Mouse (Mus musculus) macrophage (primary cell): ENCODE data around the gene Colgalt1. TPM values are rescaled to one million over a fixed set of nuclear protein-coding genes. Genes with fewer than 3 reads are reported as not detected.

ENCODE experiments used
- H3K27ac ChIP-seq: fragments of 350-480 bp; formaldehyde crosslinking; 2 replicates; pipeline ENCODE4 v1.9.0; 2021
- H3K36me3 ChIP-seq: fragments of 350-480 bp; formaldehyde crosslinking; 2 replicates; pipeline ENCODE4 v1.9.0; 2021; ENCODE audit errors: inconsistent target
- H3K4me3 ChIP-seq: fragments of 350-480 bp; formaldehyde crosslinking; 2 replicates; pipeline ENCODE4 v1.9.0; 2021; ENCODE audit errors: inconsistent target
- H3K79me2 ChIP-seq: fragments of 350-480 bp; formaldehyde crosslinking; 2 replicates; pipeline ENCODE4 v1.9.0; 2021; ENCODE audit errors: inconsistent target
- WGBS: methylation state at CpG from one replicate; pipeline ENCODE4 v1.1.7; 2026; ENCODE audit warnings: inconsistent platforms; ENCODE audit not compliant: missing documents; 5-methylcytosine and 5-hydroxymethylcytosine counted together
- polyA plus RNA-seq: library from polyadenylated mRNA; stranded (reverse); fragments of 250-400 nt; gene quantifications from 3 replicates; pipeline ENCODE4 v1.2.4, GENCODE M21; 2018; ENCODE audit warnings: inconsistent platforms

Colgalt1 gene
- polyA plus RNA-seq, 1 experiment from 2014 or later, result 143 TPM

GRCm38 (mm10) chr8:71575020-71575419 is 35.8 kb upstream of the Colgalt1 start:
- H3K4me3 ChIP-seq, result no peak overlapping the region

GRCm38 (mm10) chr8:71577856-71578387 is 32.9 kb upstream of the Colgalt1 start:
- 39% methylated on average over 4 of the region's 4 CpGs for WGBS
- H3K27ac ChIP-seq, result peak overlapping the region; percentile 99

More at GRCm38 (mm10) chr8:71575020-71575419, 35.8 kb upstream of the Colgalt1 start:
- no peaks in the 10 kb centered on the region for H3K36me3 ChIP-seq
- 100% methylated on average over 1 of the region's 1 CpGs for WGBS
- no peak overlapping the region for H3K27ac ChIP-seq
- H3K79me2 ChIP-seq, result peaks cover 80% of the 10 kb centered on the region

GRCm38 (mm10) chr8:71579009-71579408 is 31.8 kb upstream of the Colgalt1 start:
- H3K79me2 ChIP-seq, result peaks cover 88% of the 10 kb centered on the region
- peaks cover 13% of the 10 kb centered on the region; the same call in 1 of the 2 replicates for H3K36me3 ChIP-seq
- WGBS, result 60% methylated on average over 1 of the region's 1 CpGs
- H3K27ac ChIP-seq, result peak overlapping the region; percentile 99
- peak overlapping the region; percentile 45 for H3K4me3 ChIP-seq

More at GRCm38 (mm10) chr8:71577856-71578387, 32.9 kb upstream of the Colgalt1 start:
- peaks cover 85% of the 10 kb centered on the region for H3K79me2 ChIP-seq
- peaks cover 4% of the 10 kb centered on the region; the same call in 1 of the 2 replicates for H3K36me3 ChIP-seq
- H3K4me3 ChIP-seq, result no peak overlapping the region

- H3K4me3 ChIP-seq, result peak overlapping the region; percentile 45
- peak overlapping the region; percentile 99 for H3K27ac ChIP-seq
- H3K79me2 ChIP-seq, result peaks cover 83% of the 10 kb centered on the region
- peaks cover 13% of the 10 kb centered on the region; the same call in 1 of the 2 replicates for H3K36me3 ChIP-seq
- WGBS, result 91% methylated on average over 14 of the region's 14 CpGs
Observed at GRCm38 (mm10) chr8:71579476-71579875, 31.3 kb upstream of the Colgalt1 start.

GRCm38 (mm10) chr8:71580201-71580600 is 30.6 kb upstream of the Colgalt1 start:
- Histone ChIP-seq H3K27ac (peak overlapping the region; percentile 99), H3K36me3 (peaks cover 20% of the 10 kb centered on the region; the same call in 1 of the 2 replicates), H3K4me3 (peak overlapping the region; percentile 45), H3K79me2 (peaks cover 76% of the 10 kb centered on the region)
- WGBS, result 57% methylated on average over 8 of the region's 9 CpGs

- H3K27ac ChIP-seq, result no peak overlapping the region
- peaks cover 28% of the 10 kb centered on the region for H3K36me3 ChIP-seq
- no peak overlapping the region for H3K4me3 ChIP-seq
- H3K79me2 ChIP-seq, result peaks cover 27% of the 10 kb centered on the region
- 50% methylated on average over 2 of the region's 2 CpGs for WGBS
Observed at GRCm38 (mm10) chr8:71586891-71587290, 23.9 kb upstream of the Colgalt1 start.

- peaks cover 23% of the 10 kb centered on the region for H3K79me2 ChIP-seq
- WGBS, result 95% methylated on average over 3 of the region's 3 CpGs
- no peak overlapping the region for H3K4me3 ChIP-seq
- H3K36me3 ChIP-seq, result peaks cover 20% of the 10 kb centered on the region
- H3K27ac ChIP-seq, result no peak overlapping the region
Observed at GRCm38 (mm10) chr8:71588762-71589161, 22.0 kb upstream of the Colgalt1 start.

GRCm38 (mm10) chr8:71591017-71591416 is 19.8 kb upstream of the Colgalt1 start:
- H3K27ac ChIP-seq, result peak overlapping the region; percentile 85
- peaks cover 24% of the 10 kb centered on the region for H3K79me2 ChIP-seq
- H3K4me3 ChIP-seq, result peak overlapping the region; percentile 92
- 17% methylated on average over 5 of the region's 5 CpGs for WGBS
- peaks cover 4% of the 10 kb centered on the region for H3K36me3 ChIP-seq

- Histone ChIP-seq H3K79me2 (peaks cover 24% of the 10 kb centered on the region), H3K36me3 (no peaks in the 10 kb centered on the region; the same call in 1 of the 2 replicates), H3K4me3 (peak within 1 kb of the TSS; percentile 92), H3K27ac (peak within 1 kb of the TSS; percentile 85)
- WGBS, result under 1% methylated on average over 60 of the region's 71 CpGs
Observed at GRCm38 (mm10) chr8:71591471-71592373, 19.1 kb upstream of the Colgalt1 start, which contains the start of gene Pgls. Gene Pgls (plus strand): TSS chr8:71592176.

- H3K79me2 ChIP-seq, result peaks cover 24% of the 10 kb centered on the region
- 4% methylated on average over 46 of the region's 60 CpGs for WGBS
- peak overlapping the region; percentile 55 for H3K27ac ChIP-seq
- H3K4me3 ChIP-seq, result peak overlapping the region; percentile 56
- H3K36me3 ChIP-seq, result no peaks in the 10 kb centered on the region
Observed at GRCm38 (mm10) chr8:71592374-71593170, 18.2 kb upstream of the Colgalt1 start.

- 88% methylated on average over 8 of the region's 8 CpGs for WGBS
- H3K4me3 ChIP-seq, result no peak overlapping the region
- H3K79me2 ChIP-seq, result peaks cover 24% of the 10 kb centered on the region
- no peak overlapping the region for H3K27ac ChIP-seq
- no peaks in the 10 kb centered on the region for H3K36me3 ChIP-seq
Observed at GRCm38 (mm10) chr8:71593556-71594323, 17.1 kb upstream of the Colgalt1 start.

- Histone ChIP-seq H3K79me2 (peaks cover 24% of the 10 kb centered on the region), H3K27ac (no peak overlapping the region), H3K4me3 (no peak overlapping the region), H3K36me3 (no peaks in the 10 kb centered on the region)
- WGBS, result 93% methylated on average over 4 of the region's 4 CpGs
Observed at GRCm38 (mm10) chr8:71594324-71594722, 16.5 kb upstream of the Colgalt1 start.

- peaks cover 20% of the 10 kb centered on the region for H3K79me2 ChIP-seq
- WGBS, result 22% methylated on average over 27 of the region's 27 CpGs
- no peaks in the 10 kb centered on the region for H3K36me3 ChIP-seq
- H3K4me3 ChIP-seq, result no peak overlapping the region
- H3K27ac ChIP-seq, result no peak overlapping the region
Observed at GRCm38 (mm10) chr8:71595862-71596261, 14.9 kb upstream of the Colgalt1 start.

GRCm38 (mm10) chr8:71596384-71596783 is 14.4 kb upstream of the Colgalt1 start:
- H3K36me3 ChIP-seq, result no peaks in the 10 kb centered on the region
- no peak overlapping the region for H3K4me3 ChIP-seq
- no peak overlapping the region for H3K27ac ChIP-seq
- WGBS, result 80% methylated on average over 6 of the region's 6 CpGs
- H3K79me2 ChIP-seq, result peaks cover 15% of the 10 kb centered on the region
